Mouse (Mus musculus) brain, embryonic 14.5 days (tissue): ENCODE results near the gene Ccdc6.

Source experiments
- CTCF ChIP-seq: fragments of 200-500 bp; IDR thresholded peaks from 2 replicates; pipeline ENCODE4 v1.5.1; 2012; ENCODE audit warnings: inconsistent platforms, mild to moderate bottlenecking, moderate library complexity, borderline replicate concordance; ENCODE audit not compliant: insufficient read depth, insufficient read length; ENCODE audit errors: extremely low read depth
- POLR2A ChIP-seq: fragments of 200-500 bp; IDR thresholded peaks from 2 replicates; pipeline ENCODE4 v1.6.1; 2012; ENCODE audit warnings: mild to moderate bottlenecking, inconsistent platforms, borderline replicate concordance; ENCODE audit not compliant: poor library complexity, insufficient read depth, insufficient read length, severe bottlenecking; ENCODE audit errors: extremely low read depth

DNA sequence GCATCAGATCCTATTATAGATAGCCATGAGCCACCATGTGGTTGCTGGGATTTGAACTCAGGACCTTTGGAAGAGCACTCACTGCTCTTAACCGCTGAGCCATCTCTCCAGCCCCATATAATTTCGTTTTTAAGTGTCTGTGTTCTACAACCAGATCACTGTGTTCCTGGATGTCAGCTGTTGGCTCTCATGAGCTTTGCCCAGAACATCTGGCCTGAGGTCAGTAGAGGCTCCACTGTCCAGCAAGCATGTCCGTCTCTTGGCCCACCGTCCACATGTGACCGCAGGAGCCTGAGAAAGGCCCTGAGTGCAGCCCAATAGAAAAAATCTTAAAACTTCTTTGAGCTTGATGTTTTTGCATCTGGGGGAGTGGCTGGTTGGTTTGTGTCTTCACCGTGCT is 99.7 kb downstream of the Ccdc6 start:
- no peak for TF ChIP-seq POLR2A
- TF ChIP-seq CTCF: no peak
